Mouse (Mus musculus) heart, postnatal 0 days (tissue): Measurements from ENCODE around the gene Vamp5.

Source experiments
- CTCF ChIP-seq: IDR thresholded peaks from 2 replicates; pipeline ENCODE4 v1.5.1; 2016; ENCODE audit warnings: antibody characterized with exemption, control low read depth, low read depth
- EP300 ChIP-seq: IDR thresholded peaks from 2 replicates; pipeline ENCODE4 v1.6.1; 2016; ENCODE audit warnings: antibody characterized with exemption, low read depth

DNA sequence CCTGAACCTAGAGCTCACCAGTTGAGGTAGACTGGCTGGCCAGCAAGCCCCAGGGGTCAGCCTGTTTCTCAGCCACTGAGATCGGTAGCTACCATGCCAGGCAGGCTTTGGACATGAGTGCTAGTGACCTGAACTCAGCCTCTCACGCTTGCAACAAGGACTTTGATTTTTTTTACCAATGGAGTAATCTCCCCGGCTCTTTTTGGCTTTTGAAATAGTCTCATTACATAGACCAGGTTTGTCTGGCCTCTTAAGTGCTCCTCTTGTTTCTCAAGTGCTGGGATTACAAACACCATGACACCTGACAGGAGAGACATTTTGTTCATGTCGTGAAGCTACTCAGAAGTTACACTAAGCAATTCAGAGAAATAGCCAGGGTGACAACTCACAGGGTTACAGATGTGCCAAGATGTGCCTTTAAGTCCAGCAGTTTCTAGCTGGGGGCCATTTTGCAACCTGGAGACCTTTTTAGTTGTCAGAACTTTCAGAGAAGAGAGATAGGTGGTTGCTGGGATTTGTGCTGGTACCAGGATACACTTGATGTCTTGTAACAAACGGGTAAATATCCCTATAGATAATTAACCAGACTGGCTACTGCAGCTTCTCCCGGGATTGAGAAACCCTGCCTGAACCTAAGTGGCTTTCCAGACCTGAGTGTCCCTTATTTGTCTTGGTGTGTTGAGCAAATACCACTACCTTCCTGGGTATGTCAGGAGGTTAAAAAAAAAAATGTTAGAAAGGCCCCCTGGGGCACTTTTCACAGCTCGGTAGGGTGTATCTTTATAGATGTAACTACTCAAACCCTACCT lies 35.9 kb upstream of the Vamp5 start:
- TF ChIP-seq CTCF: no peak
- no peak for TF ChIP-seq EP300
